Mouse (Mus musculus) gastrocnemius, postnatal 14 days (tissue): ENCODE measurements around the gene 2310011J03Rik. TPM values are rescaled to one million over a fixed set of nuclear protein-coding genes. Genes with fewer than 3 reads are reported as not detected.

ENCODE experiments used
- DNase-seq: peaks from one replicate; pipeline ENCODE4 v3.0.0; 2021; ENCODE audit warnings: mixed read lengths
- intact Hi-C: fragments of 180-260 bp; cut with DNase I; formaldehyde crosslinking; loops from one replicate; pipeline ENCODE4 v1.15.1; 2025; ENCODE audit warnings: low total_unique reads
- total RNA-seq, 2 experiments: library from RNA; stranded (reverse); gene quantifications; 2 replicates each; pipeline ENCODE4 v1.2.3; 2021

2310011J03Rik gene
- total RNA-seq, 2 experiments from 2014 or later: 7.6 to 8.3 TPM

DNA sequence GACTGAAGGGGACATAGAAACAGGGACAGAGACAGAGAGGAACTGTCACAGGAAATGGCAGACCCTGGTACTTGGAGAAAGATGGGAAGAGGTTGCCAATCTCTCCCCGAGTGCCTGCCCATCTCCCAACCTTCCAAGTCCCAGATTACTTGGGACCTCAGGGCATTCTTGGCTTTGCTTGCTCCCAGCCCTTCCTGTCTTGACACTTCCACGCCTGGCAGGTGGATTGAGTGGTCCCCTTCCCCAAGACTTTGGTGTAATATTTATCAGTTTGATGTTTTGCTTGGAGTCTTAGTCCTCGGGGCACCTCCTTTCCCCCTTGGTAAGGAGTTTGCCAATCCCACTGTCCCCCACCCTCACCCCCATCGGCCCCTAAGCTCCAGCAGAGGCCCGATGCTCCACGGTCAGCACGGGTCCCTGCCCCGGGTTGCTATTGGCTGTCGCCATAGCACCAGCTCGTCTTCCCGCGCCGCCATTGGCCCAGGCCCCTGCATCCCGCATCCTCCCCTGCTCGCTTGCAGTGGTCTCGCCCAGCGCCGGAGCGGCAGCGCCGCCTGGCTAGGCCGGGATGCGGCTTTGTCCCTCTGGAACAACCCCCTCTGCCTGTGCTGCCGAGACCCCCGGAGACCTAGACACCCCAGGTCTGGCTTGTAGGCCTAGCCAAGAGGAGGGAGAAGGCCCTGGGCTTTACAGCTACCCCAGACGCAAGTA is 21.6 kb downstream of the 2310011J03Rik start:
- intact Hi-C loops: loop anchor here (5.0 kb wide), 1 partner anchor 54 kb away; no protein-coding TSS in a partner anchor
- DNase-seq: peak; percentile 51

DNA sequence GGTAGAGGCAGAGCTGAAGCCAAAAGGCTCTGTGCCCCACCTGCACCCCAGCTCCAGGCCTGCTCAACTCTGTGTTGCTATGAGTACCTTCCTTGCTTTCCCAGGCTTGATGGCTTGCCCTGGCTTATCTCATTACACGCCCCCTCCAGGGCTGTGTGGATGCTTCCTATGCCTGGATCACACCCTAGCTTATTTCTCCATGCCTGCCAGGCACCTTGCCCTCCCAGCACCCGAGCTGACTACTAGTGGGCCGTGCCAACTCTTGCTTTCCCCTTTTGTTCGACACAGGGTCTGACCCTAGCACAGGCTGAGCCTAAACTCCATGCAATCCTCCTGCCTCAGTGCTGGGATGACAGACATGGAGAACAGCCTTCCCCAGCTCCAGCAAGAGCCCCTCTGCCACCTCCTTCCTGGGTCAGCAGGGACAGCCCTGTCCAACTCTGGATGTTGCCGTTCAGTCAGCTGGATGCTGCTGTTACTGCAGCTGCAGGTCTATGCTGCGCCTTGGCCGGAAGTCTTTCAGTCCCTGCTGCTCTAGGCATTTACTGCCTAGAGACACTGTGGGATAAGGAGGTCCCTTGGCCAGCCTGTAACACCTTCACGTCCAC is 22.7 kb downstream of the 2310011J03Rik start:
- DNase-seq: no peak
- intact Hi-C loops: loop anchor here (5.0 kb wide), 1 partner anchor 55 kb away; no protein-coding TSS in a partner anchor

DNA sequence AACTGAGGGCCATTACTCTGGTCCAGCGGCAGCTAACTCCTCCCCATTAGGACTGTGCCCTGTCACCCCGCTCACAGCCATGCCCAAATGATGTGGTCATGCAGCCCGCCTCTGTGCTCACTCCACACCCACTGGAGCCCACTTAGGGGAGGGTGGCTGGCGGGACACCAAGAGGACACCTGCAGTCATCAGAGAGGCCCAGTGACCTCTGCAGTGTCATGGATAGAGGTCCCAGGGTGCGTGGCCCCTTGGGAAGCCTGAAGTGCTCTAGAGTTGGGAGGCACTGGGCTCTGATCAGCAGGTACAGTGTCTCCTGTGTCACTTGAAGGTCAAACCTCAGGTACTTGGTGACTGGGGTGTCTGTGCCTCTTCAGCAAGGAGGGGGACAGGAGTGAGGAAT is 23.5 kb downstream of the 2310011J03Rik start:
- intact Hi-C loops: loop anchor here (5.0 kb wide), 1 partner anchor 55 kb away; no protein-coding TSS in a partner anchor
- no peak for DNase-seq

DNA sequence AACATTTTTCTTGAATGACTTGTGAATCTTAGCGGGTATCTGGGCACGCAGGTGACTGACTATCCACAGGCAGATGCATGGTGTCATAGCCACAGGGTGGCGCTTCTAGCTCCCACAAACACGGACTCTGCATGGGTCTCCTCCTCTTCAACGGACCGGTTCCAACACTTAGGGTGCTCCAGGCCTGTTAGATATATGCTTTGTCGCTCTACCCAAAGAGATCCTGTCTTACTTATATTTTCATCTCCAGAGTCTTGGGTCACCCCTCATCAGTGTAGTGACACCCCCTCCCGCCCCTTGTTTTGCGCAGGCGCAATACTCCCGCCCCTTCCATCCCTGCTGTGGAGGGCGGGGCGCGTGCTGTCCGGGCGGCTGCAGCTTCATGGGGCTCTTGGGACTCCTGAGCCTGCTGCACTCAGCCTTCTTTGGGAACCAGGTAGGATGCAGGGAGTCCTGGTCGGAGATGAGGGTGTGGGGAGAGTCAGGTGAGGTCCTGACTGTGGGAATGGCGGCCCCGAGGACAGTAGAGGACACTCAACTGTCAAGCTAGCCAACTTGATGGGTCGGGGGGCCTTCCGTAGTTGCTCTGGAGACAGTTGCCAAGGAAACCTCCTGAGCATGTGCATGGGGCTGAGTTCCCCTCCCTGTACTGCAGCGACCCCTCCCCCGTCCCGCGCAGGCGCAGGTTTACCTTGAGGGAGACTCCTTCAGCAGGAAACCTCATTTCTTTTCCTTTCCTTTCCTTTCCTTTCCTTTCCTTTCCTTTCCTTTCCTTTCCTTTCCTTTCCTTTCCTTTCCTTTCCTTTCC is 24.5 kb downstream of the 2310011J03Rik start, which contains the start of gene Apc2:
TSS of gene Apc2 (plus strand) at position 360 of the 808 bp plus-strand sequence.
- intact Hi-C loops: loop anchor here (5.0 kb wide), 1 partner anchor 56 kb away; no protein-coding TSS in a partner anchor
- DNase-seq: peak; percentile 74

DNA sequence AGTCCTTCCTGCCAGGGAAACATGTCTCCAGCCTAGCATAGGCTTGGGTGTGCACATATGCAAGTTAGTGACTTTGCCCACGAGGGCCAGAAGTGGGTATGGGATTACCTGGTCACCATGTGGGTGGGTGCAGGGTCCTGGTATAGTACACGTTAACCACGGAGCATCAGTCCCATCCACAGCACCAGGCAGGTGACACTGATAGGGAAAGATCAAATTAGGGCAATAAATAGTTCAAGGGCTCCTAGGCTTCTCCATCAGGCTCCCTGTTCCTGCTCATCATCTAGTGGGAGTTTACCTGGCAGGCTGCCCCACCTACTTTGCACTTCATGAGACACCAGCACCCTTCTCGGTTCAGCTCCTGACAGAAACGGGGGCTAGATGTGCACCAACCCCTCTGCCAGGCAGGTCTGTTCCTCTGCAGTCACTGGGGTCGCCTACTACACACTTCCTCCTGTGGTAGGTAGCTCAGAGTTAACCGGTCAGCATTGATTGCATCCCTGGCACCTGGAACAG is 25.5 kb downstream of the 2310011J03Rik start:
- intact Hi-C loops: loop anchor here (5.0 kb wide), 1 partner anchor 57 kb away; no protein-coding TSS in a partner anchor
- DNase-seq: no peak

DNA sequence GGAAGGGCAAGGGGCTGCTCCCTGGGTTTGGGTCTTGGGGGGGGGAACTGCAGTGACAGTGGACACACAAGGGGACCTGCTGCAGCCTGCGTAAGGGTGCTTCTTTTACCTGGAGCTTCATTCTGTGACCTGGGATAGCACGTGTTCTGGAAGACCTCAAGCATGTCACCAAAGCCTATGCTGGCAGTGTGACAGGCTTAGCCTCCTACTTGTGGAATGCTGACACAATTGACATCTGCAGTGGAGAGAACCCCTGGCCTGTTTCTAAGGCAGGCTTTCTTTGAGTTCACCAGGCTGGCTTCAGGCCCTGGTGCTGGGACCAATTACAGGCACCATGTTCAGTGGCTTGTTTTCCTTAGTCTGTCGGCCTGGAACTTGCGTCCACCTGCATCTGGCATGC is 26.0 kb downstream of the 2310011J03Rik start:
- intact Hi-C loops: no loop called here
- DNase-seq: no peak

DNA sequence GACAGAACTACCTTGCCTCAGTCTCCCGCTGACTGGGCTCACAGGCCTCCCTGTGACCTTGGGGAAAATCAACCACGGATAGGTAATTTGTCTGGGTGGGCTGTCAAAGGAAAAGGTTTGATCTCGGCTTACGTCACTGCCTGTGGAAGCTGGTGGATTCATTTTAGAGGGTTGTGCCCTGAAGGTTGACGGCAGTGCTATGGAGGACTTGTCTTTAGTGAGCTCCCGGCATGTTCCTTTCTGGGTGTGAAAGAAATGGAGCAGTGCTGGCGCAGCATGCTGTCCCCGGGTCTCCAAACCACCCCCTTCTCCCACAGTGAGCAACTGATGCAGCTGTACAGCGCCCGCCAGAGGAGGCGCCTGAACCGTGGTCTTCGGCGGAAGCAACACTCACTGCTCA is 27.0 kb downstream of the 2310011J03Rik start:
- DNase-seq: no peak
- intact Hi-C loops: no loop called here

DNA sequence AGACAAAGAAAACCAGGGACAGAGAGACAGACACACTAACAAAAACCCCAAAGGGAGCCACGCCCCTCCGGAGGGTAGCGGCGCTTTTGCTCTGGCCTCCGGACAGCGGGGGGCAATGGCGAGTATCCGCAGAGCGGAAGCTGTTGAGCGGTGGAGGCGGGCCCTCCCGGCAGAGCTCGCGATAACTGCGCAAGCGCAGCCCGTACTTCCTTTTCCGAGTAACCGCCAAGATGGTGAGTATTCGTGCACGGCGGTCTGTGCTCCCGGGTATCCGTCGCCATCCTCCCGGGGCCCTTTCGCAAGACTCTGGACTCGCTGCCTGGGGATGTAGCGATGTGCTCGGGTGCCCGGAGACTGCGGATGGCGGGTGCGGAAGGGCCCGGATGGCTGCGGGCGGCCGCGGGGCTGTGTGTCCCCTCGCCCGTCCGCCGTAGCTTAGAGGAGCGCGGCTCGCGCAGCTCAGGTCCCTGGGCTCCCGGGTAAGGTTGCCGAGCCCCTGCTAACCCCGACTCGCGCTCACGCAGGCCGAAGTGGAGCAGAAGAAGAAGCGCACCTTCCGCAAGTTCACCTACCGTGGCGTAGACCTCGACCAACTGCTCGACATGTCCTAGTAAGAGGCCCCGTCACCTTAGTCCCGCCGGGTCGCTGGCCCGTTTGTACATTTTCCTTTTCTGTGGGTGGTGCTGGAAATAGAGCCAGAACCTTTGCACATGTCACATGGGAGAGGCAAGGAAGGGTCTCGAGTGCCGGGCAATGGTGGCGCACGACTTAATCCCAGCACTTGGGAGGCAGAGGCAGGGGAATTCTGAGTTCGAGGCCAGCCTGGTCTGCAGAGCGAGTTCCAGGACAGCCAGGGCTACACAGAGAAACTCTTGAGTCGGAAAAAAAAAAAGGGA is 27.8 kb downstream of the 2310011J03Rik start, which contains the start of gene Rps15:
TSS of gene Rps15 (plus strand) at position 203 of the 896 bp plus-strand sequence.
- DNase-seq: peak; percentile 97
- intact Hi-C loops: no loop called here

DNA sequence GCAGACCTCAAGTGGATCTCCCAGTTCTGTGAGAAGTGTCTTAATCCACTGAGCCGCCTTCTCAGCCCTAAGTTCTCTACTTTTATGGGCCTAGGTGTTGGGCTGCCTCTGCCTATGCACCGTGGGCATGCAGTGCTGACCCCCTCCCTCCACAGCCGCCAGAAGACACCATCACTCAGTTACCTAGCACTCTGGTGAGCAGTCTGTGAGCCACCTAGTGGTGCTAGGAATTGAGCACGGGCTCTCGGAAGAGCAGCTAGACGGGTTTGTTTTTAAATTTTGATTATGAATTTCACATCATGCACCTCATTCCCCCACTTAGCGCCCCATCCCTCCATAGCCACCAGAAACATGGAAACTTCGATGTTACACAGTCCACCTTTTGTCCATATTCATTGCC is 31.7 kb downstream of the 2310011J03Rik start:
- intact Hi-C loops: no loop called here
- DNase-seq: no peak

DNA sequence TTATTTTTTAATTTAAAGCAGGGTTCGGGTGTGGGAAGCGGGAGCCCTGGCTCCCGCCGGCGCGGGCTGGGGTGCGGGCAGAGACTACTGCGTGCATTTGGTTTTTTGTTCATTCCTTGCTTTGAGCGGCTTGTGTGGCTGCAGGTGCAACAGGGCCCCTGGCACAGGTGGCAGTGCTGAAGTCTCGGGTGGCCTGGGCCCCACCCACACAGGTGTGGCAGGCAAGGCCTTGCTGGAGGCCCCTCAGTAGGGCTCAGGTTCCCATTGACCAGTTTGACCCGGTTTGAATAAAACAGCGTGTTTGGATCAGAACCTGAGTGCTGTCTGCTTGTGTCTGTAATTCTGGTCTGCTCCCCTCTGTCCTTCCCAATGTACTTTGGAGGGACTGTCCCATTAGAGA is 32.2 kb downstream of the 2310011J03Rik start:
- intact Hi-C loops: no loop called here
- DNase-seq: no peak

DNA sequence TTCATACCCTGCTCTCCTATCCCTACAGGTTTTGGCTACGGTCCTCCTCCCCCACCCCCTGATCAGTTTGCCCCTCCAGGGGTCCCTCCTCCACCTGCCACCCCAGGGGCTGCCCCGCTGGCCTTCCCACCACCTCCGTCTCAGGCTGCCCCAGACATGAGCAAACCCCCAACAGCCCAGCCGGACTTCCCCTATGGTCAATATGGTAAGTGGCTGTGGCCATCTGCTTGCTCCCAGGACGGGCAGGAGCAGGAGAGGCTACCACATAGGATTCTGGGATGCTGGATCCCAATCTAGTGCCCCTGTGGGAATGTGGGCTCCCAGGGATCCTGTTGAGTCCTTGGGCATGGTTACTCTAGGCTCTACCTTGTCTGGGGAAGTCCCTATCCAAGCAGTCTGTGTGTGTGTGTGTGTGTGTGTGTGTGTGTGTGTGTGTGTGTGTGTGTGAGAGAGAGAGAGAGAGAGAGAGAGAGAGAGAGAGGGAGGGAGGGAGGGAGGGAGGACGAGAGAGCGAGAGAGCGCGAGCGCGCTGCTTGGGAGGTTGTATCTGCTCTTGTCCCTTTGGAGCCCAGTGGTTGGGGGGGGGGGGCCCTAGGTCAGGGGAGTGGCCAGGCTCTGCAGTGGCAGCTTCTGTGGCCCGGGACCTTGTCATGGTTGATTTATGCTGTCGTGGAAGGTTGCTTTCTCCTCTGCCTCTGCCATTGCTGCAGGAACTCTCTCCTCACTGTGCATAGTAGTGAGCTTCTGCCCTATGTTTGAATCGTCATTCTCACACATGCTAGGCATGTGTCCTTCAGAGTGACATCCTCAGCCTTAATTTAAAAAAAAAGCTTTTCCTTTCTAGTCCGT is 34.9 kb downstream of the 2310011J03Rik start:
- no peak for DNase-seq
- intact Hi-C loops: no loop called here

DNA sequence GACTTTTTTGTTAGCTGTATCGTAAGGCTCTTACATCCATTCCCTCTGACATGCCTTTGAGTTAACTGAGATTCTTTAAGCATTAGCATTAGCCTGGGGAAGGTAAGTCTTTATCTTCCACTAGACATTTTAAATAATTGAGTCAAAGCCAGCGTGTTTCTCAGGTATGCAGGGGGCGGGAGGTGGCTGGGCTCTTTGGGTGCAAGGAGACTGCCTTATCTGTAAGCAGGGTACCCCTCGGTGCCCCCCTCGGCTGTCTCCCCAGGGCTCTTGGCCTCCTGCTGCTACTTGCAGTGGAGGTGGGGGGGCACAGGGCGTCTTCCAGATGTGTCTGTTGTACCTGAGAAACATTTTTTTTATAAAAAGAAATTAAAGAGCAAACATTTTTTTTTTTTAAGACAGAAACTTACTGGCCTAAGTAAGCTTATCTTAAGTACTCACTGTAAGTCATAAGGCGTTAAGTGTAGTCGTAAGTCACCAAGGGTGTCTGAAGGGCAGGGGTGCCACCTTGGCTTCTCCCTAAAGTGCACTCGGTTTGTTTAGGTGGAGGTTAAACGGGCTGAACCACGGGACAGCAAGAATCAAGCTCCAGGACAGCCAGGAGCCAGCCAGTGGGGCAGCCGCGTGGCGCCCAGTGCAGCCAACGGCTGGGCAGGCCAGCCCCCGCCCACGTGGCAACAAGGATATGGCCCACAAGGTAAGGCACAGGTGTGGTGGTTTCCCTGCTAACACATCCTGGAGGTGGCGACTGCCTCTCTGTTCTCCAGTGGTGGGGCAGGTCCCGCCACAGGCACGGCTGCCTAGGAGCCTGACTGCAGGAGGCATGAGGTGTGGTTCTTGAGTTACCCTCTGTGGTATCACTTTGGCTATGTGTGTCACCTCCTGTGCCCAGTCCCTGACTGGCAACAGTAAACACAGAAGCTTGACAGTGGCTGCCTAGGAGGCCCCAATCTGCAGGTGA is 37.6 kb downstream of the 2310011J03Rik start:
- intact Hi-C loops: no loop called here
- no peak for DNase-seq

DNA sequence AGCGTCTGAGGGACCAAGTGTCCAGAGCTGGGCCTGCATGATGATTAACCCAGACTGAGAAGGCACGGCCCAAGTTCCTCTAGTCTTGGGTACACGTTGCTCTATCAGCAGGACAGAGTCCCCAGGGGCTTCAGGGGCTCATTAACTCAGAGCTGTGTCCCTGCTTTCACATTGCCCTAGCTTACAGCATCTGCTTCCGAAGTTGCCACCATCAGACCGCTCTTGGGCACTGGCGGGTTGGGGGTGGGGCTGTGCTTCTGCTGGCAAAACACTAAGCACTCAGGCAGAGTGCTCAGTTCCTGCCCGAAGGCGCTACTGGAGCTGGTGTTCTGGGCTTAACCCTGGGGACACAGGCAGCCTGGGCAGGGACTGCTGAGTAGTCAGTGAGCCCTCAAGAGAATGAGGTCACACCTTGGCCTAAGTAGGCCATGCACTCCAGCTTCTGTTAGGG is 38.4 kb downstream of the 2310011J03Rik start:
- intact Hi-C loops: no loop called here
- DNase-seq: no peak

DNA sequence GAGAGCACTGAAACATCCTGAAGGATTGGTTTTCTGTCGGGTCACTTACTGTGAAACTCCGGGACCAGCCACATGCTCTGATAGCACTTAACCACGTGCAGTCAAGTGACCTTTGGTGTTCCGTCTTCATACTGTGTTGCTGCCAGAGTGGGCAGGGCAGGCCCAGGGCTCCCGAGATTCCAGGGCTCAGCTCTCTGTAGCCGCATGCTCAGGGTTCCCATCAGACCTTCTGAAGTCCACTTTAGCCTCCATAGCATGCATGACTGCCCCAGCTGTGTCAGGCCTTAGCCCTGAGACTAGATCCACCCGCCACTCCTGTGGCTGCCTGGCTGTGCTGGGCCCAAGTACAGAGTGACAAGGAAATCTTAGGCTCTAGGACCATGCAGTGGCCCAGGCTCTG is 39.0 kb downstream of the 2310011J03Rik start:
- DNase-seq: no peak
- intact Hi-C loops: no loop called here

DNA sequence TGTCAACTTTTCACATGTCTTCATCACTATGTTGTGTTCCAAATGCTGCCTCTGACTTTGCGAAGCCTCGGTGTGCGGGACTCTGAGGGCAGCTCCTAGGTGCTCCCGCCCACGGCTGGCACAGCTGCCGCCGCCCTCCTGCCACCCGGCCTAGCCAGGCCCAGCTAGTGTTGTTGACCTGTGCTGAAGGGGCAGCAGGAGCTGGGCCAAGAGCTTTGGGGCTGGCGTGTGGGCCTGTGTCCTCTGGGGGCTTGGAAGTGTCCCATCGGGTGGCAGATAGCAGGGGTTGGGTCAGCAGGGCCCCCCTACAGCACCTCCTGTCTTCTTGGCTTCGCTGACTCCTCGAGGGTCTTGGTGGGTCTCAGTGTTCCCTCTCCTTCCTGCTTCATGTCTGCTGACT is 41.1 kb downstream of the 2310011J03Rik start:
- no peak for DNase-seq
- intact Hi-C loops: no loop called here

DNA sequence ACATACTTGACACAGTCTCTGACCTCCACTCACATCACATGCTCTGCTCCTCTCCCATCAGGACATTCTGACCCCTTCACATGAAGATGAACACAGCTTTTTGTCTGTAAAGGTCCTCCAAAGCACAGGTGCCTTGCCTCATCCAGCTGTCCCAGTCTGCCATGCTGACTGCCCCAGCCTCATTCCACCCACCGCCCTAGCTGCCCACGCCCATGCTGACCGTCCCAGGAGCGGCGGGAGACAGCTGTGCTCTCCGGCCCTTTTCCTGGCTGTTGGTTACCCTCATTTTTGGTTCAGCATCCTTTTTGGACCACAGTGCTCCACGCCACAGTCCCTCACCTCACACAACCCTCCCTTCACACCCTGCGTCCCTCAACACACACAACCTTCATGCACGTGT is 41.9 kb downstream of the 2310011J03Rik start:
- intact Hi-C loops: no loop called here
- DNase-seq: no peak

DNA sequence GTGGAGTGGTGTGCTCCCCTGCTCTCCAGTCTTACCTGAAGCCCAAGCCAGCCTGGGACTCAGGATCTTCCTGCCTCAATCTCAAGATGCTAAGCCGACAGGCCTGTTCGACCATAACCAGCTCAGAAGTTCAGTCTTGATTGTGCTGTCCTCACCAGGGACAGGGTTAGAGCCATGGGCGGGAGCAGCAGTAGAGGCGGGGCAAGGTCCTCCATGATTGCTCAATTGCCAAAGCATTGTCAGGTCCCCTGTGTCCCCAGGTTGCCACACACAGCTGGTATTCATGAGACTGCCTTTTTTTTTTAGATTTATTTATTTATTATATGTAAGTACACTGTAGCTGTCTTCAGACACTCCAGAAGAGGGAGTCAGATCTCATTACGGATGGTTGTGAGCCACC is 44.1 kb downstream of the 2310011J03Rik start:
- intact Hi-C loops: no loop called here

More for the DNA sequence above, 44.1 kb downstream of the 2310011J03Rik start:
- DNase-seq: no peak
